Mouse (Mus musculus): Measurements from ENCODE around the gene Zfp266. TPM values are rescaled to one million over a fixed set of nuclear protein-coding genes. Genes with fewer than 3 reads are reported as not detected.

Zfp266 gene
- total and polyA plus RNA-seq, 2 experiments from 2014 or later: 54.8 to 96.3 TPM

- Histone ChIP-seq H3K9me3 (ENCODE audit: low read length) (no peaks in the 10 kb centered on the region), H3K9ac (replicated peaks; ENCODE audit: low read length, poor library complexity, severe bottlenecking) (peak overlapping the region; percentile 66), H3K27ac (ENCODE audit: low read depth, low read length) (peak overlapping the region; percentile 79), H3K4me2 (ENCODE audit: low read depth, low read length, poor library complexity, severe bottlenecking) (peak overlapping the region; percentile 42), H3K27me3 (ENCODE audit: insufficient read depth, low read length) (no peaks in the 10 kb centered on the region), H3K4me3 (ENCODE audit: low read depth, low read length) (peak overlapping the region; percentile 30), H3K4me1 (ENCODE audit: insufficient read depth, low read length) (no peaks in the 10 kb centered on the region), H3K36me3 (ENCODE audit: insufficient read depth, low read length) (no peaks in the 10 kb centered on the region)
- TF ChIP-seq CTCF (IDR thresholded peaks at IDR 0.05): peak; percentile 42
- ATAC-seq (ENCODE audit: low FRiP score) (peak; percentile 95), DNase-seq (ENCODE audit: low spot score) (peak; percentile 93)
- 1% methylated on average over 43 of the region's 43 CpGs for WGBS
Measured at GRCm38 (mm10) chr9:20544070-20544821, 23.0 kb upstream of the Zfp266 start.

- H3K9me3 ChIP-seq (ENCODE audit: low read length): no peaks in the 10 kb centered on the region
- H3K27me3 ChIP-seq (ENCODE audit: insufficient read depth, low read length): no peaks in the 10 kb centered on the region
- WGBS: 36% methylated on average over 6 of the region's 6 CpGs
- H3K4me2 ChIP-seq (ENCODE audit: low read depth, low read length, poor library complexity, severe bottlenecking): peak overlapping the region; percentile 42; the same call in 1 of the 2 replicates
- no peak for TF ChIP-seq CTCF (IDR thresholded peaks at IDR 0.05)
- no peaks in the 10 kb centered on the region for H3K4me1 ChIP-seq (ENCODE audit: insufficient read depth, low read length)
- ATAC-seq (ENCODE audit: low FRiP score) (no peak), DNase-seq (ENCODE audit: low spot score) (no peak)
- H3K9ac ChIP-seq (replicated peaks; ENCODE audit: low read length, poor library complexity, severe bottlenecking): no peak overlapping the region
- H3K27ac ChIP-seq (ENCODE audit: low read depth, low read length): peak overlapping the region; percentile 79; the same call in 1 of the 2 replicates
- H3K4me3 ChIP-seq (ENCODE audit: low read depth, low read length): no peak overlapping the region
- no peaks in the 10 kb centered on the region for H3K36me3 ChIP-seq (ENCODE audit: insufficient read depth, low read length)
Measured at GRCm38 (mm10) chr9:20543496-20543895, 22.3 kb upstream of the Zfp266 start.

DNA sequence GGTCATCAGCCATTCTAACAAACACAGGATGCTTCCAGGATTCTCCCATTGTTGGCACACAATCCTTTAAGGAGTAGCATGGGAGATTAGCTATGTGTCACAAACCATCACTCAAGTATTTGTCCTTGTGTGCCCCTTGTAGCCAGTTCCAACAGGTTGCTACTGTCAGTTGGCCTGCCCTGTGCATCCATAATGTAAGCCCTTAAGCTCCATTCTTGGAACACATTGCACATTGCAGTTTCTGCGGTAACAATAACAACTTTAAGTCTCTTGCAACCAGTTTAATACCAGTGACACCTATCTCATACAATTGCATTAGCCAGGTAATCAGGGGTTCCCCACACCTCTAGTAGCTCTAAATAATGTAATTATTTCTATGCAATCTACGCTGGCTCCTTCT, 15.4 kb upstream of the Zfp266 start:
- Histone ChIP-seq H3K9me3 (ENCODE audit: low read length) (no peaks in the 10 kb centered on the region), H3K4me2 (ENCODE audit: low read depth, low read length, poor library complexity, severe bottlenecking) (no peak overlapping the region), H3K4me3 (ENCODE audit: low read depth, low read length) (no peak overlapping the region), H3K4me1 (ENCODE audit: insufficient read depth, low read length) (no peaks in the 10 kb centered on the region), H3K27me3 (ENCODE audit: insufficient read depth, low read length) (no peaks in the 10 kb centered on the region; the same call in 1 of the 2 replicates), H3K36me3 (ENCODE audit: insufficient read depth, low read length) (no peaks in the 10 kb centered on the region), H3K27ac (ENCODE audit: low read depth, low read length) (no peak overlapping the region), H3K9ac (replicated peaks; ENCODE audit: low read length, poor library complexity, severe bottlenecking) (no peak overlapping the region)
- TF ChIP-seq CTCF (IDR thresholded peaks at IDR 0.05): no peak
- ATAC-seq (ENCODE audit: low FRiP score) (no peak), DNase-seq (ENCODE audit: low spot score) (no peak)
- 77% methylated on average over 2 of the region's 2 CpGs for WGBS

GRCm38 (mm10) chr9:20534326-20534926, 13.2 kb upstream of the Zfp266 start:
- no peaks in the 10 kb centered on the region for H3K4me1 ChIP-seq (ENCODE audit: insufficient read depth, low read length)
- DNase-seq (ENCODE audit: low spot score) (peak; percentile 21), ATAC-seq (ENCODE audit: low FRiP score) (peak; percentile 41; the same call in 1 of the 2 replicates)
- WGBS: 82% methylated on average over 8 of the region's 8 CpGs
- H3K4me2 ChIP-seq (ENCODE audit: low read depth, low read length, poor library complexity, severe bottlenecking): no peak overlapping the region
- H3K27me3 ChIP-seq (ENCODE audit: insufficient read depth, low read length): no peaks in the 10 kb centered on the region; the same call in 1 of the 2 replicates
- no peak overlapping the region for H3K27ac ChIP-seq (ENCODE audit: low read depth, low read length)
- H3K9ac ChIP-seq (replicated peaks; ENCODE audit: low read length, poor library complexity, severe bottlenecking): no peak overlapping the region
- H3K9me3 ChIP-seq (ENCODE audit: low read length): no peaks in the 10 kb centered on the region
- no peak overlapping the region for H3K4me3 ChIP-seq (ENCODE audit: low read depth, low read length)
- TF ChIP-seq CTCF (IDR thresholded peaks at IDR 0.05): no peak
- no peaks in the 10 kb centered on the region for H3K36me3 ChIP-seq (ENCODE audit: insufficient read depth, low read length)

GRCm38 (mm10) chr9:20520531-20521210, 546 bp downstream of the Zfp266 start:
- Histone ChIP-seq H3K4me3 (ENCODE audit: low read depth, low read length) (peak overlapping the region; percentile 70), H3K36me3 (ENCODE audit: insufficient read depth, low read length) (peaks cover 1% of the 10 kb centered on the region; the same call in 1 of the 2 replicates), H3K4me1 (ENCODE audit: insufficient read depth, low read length) (peaks cover 17% of the 10 kb centered on the region), H3K27me3 (ENCODE audit: insufficient read depth, low read length) (no peaks in the 10 kb centered on the region), H3K27ac (ENCODE audit: low read depth, low read length) (peak overlapping the region; percentile 96), H3K9ac (replicated peaks; ENCODE audit: low read length, poor library complexity, severe bottlenecking) (peak overlapping the region; percentile 71), H3K9me3 (ENCODE audit: low read length) (no peaks in the 10 kb centered on the region), H3K4me2 (ENCODE audit: low read depth, low read length, poor library complexity, severe bottlenecking) (peak overlapping the region; percentile 60)
- WGBS: under 1% methylated on average over 17 of the region's 17 CpGs
- peak; percentile 10; the same call in 1 of the 2 replicates for ATAC-seq (ENCODE audit: low FRiP score)
- TF ChIP-seq CTCF (IDR thresholded peaks at IDR 0.05): no peak
- DNase-seq (ENCODE audit: low spot score): peak; percentile 39
